Mouse (Mus musculus) monocyte, adult 5-6 weeks (primary cell): ENCODE measurements around the gene Egfl7. TPM values are rescaled to one million over a fixed set of nuclear protein-coding genes. Genes with fewer than 3 reads are reported as not detected.
A peak's percentile ranks its signal among the peaks of the same experiment; 100 is the strongest.

Experiments
- ATAC-seq: fragments of 153-309, 156-312 bp; replicated peaks from 2 replicates; pipeline ENCODE4 v1.8.0; 2017; ENCODE audit warnings: mild to moderate bottlenecking; ENCODE audit not compliant: low TSS enrichment, insufficient number of reproducible peaks, severe bottlenecking, poor library complexity, low FRiP score
- total RNA-seq: library from RNA; stranded (forward); fragments of 200-1000, 200-491, 200-594 nt; gene quantifications from 3 replicates; pipeline ENCODE4 v1.2.3, GENCODE M21; 2017

Egfl7 gene
- total RNA-seq, 1 experiment from 2014 or later, result not detected

- ATAC-seq, result no peak
Measured at GRCm38 (mm10) chr2:26605331-26605730, 25.5 kb downstream of the Egfl7 start.

GRCm38 (mm10) chr2:26606579-26606978, 26.8 kb downstream of the Egfl7 start:
- ATAC-seq, result no peak

GRCm38 (mm10) chr2:26607056-26607910, 27.5 kb downstream of the Egfl7 start:
- no peak for ATAC-seq

- no peak for ATAC-seq
Measured at GRCm38 (mm10) chr2:26608781-26609180, 29.0 kb downstream of the Egfl7 start.

GRCm38 (mm10) chr2:26609261-26609661, 29.4 kb downstream of the Egfl7 start:
- ATAC-seq, result no peak

- ATAC-seq, result no peak
Measured at GRCm38 (mm10) chr2:26610526-26610925, 30.7 kb downstream of the Egfl7 start.

GRCm38 (mm10) chr2:26611054-26611453, 31.2 kb downstream of the Egfl7 start:
- no peak for ATAC-seq

- ATAC-seq, result no peak
Measured at GRCm38 (mm10) chr2:26611896-26612295, 32.1 kb downstream of the Egfl7 start.

- no peak for ATAC-seq
Measured at GRCm38 (mm10) chr2:26614903-26615302, 35.1 kb downstream of the Egfl7 start.

- no peak for ATAC-seq
Measured at GRCm38 (mm10) chr2:26615459-26616124, 35.8 kb downstream of the Egfl7 start.

GRCm38 (mm10) chr2:26617331-26617730, 37.5 kb downstream of the Egfl7 start:
- ATAC-seq, result no peak

- no peak for ATAC-seq
Measured at GRCm38 (mm10) chr2:26617928-26618327, 38.1 kb downstream of the Egfl7 start.

- no peak for ATAC-seq
Measured at GRCm38 (mm10) chr2:26621246-26621645, 41.4 kb downstream of the Egfl7 start.

- ATAC-seq, result peak; percentile 51
Measured at GRCm38 (mm10) chr2:26622984-26623383, 43.2 kb downstream of the Egfl7 start.

GRCm38 (mm10) chr2:26625419-26625818, 45.6 kb downstream of the Egfl7 start:
- ATAC-seq, result no peak

GRCm38 (mm10) chr2:26626081-26626480, 46.3 kb downstream of the Egfl7 start:
- no peak for ATAC-seq

- no peak for ATAC-seq
Measured at GRCm38 (mm10) chr2:26627921-26628739, 48.3 kb downstream of the Egfl7 start, which contains the start of gene Fam69b. TSS of gene Fam69b (plus strand) at chr2:26628457.

- no peak for ATAC-seq
Measured at GRCm38 (mm10) chr2:26628792-26629437, 49.1 kb downstream of the Egfl7 start.
